Mouse (Mus musculus) heart, embryonic 14.5 days (tissue): ENCODE measurements around the gene Atg16l2. TPM values are rescaled to one million over a fixed set of nuclear protein-coding genes. Genes with fewer than 3 reads are reported as not detected.

Experiments
- ATAC-seq: fragments of 200-750 bp; cut with Nextera tagmentation; 2 replicates; pipeline ENCODE4 v1.8.0; 2017; ENCODE audit warnings: low read depth, moderate TSS enrichment; ENCODE audit not compliant: insufficient number of reproducible peaks, insufficient read depth, low FRiP score
- H3K27ac ChIP-seq, 2 experiments: fragments of 200-500 bp in 1 of 2; fragments of 300-500 bp in 1 of 2; sonication (generic) in 1 of 2; replicated peaks in 1 of 2; 2 replicates each; pipeline ENCODE4 v1.5.1; 2012 to 2014; ENCODE audit warnings: low read depth in 2 of 2, low read length in 2 of 2, control low read depth in 1 of 2, mild to moderate bottlenecking in 1 of 2, mixed read lengths in 1 of 2; ENCODE audit not compliant: control insufficient read depth in 1 of 2, insufficient read depth in 1 of 2
- H3K27me3 ChIP-seq: fragments of 300-500 bp; sonication (generic); 2 replicates; pipeline ENCODE4 v1.6.1; 2014; ENCODE audit warnings: mild to moderate bottlenecking, low read length, control low read depth; ENCODE audit not compliant: control insufficient read depth, insufficient read depth
- H3K36me3 ChIP-seq: fragments of 300-500 bp; sonication (generic); 2 replicates; pipeline ENCODE4 v1.6.1; 2014; ENCODE audit warnings: mild to moderate bottlenecking, control low read depth, low read length, mixed read lengths; ENCODE audit not compliant: control insufficient read depth, insufficient read depth
- H3K4me1 ChIP-seq, 2 experiments: fragments of 200-500 bp in 1 of 2; fragments of 300-500 bp in 1 of 2; sonication (generic) in 1 of 2; 2 replicates each; pipeline ENCODE4 v1.6.1; 2012 to 2014; ENCODE audit warnings: low read length in 2 of 2, control low read depth in 1 of 2, mixed read lengths in 1 of 2; ENCODE audit not compliant: control insufficient read depth in 2 of 2, insufficient read depth in 2 of 2
- H3K4me2 ChIP-seq: fragments of 300-500 bp; sonication (generic); 2 replicates; pipeline ENCODE4 v1.6.1; 2014; ENCODE audit warnings: mild to moderate bottlenecking, low read length
- H3K4me3 ChIP-seq, 2 experiments: fragments of 200-500 bp in 1 of 2; fragments of 300-500 bp in 1 of 2; sonication (generic) in 1 of 2; 2 replicates each; pipeline ENCODE4 v1.5.1; 2012 to 2014; ENCODE audit warnings: low read length in 2 of 2, mild to moderate bottlenecking in 2 of 2, control low read depth in 1 of 2, low read depth in 1 of 2, moderate library complexity in 1 of 2; ENCODE audit not compliant: control insufficient read depth in 1 of 2, insufficient read depth in 1 of 2
- H3K9ac ChIP-seq: fragments of 300-500 bp; sonication (generic); 2 replicates; pipeline ENCODE4 v1.6.1; 2014; ENCODE audit warnings: mild to moderate bottlenecking, low read length
- H3K9me3 ChIP-seq: fragments of 300-500 bp; sonication (generic); 2 replicates; pipeline ENCODE4 v1.6.1; 2016; ENCODE audit warnings: low read length, control low read depth; ENCODE audit not compliant: control insufficient read depth
- WGBS: fragments of 180-500 bp; shearing (Covaris S2); extraction: QIAGEN DNeasy Blood & Tissue Kit; methylation state at CpG from one replicate; pipeline ENCODE4 v1.1.7; 2014; 5-methylcytosine and 5-hydroxymethylcytosine counted together
- polyA plus RNA-seq: library from polyadenylated mRNA; unstranded; fragments of >200 nt; fragmentation: Nextera tagmentation; extraction: Ambion mirVana; gene quantifications from 2 replicates; pipeline ENCODE4 v1.2.1, GENCODE M21; 2014

The Atg16l2 gene
- polyA plus RNA-seq, 1 experiment from 2014 or later: 21.3 TPM

DNA sequence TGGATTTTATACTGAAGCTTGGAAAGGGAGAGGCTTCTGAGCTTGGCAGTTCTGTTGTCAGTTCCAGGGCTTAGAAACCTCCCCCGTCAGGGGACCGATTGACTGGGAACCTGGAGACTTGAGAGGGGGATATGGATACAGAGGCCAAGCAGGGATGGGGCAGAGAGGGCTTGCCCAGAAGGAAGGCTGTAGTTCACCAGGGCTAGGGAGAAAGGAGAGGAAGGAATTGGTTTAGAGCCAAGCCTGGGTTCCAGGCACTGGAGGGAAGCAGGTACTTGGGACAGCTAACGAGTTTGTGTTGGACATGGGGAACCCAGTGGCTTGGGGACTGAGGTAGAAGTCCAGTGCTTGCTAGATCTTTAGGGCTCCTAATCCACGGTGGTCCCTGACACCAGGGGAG, 27.6 kb upstream of the Atg16l2 start:
- Histone ChIP-seq H3K36me3 (no peaks in the 10 kb centered on the region), H3K27ac (no peak overlapping the region), H3K4me3 (no peak overlapping the region), H3K4me2 (no peak overlapping the region), H3K9ac (no peak overlapping the region), H3K9me3 (no peaks in the 10 kb centered on the region), H3K4me1 (peaks cover 15 to 16% of the 10 kb centered on the region in 2 experiments), H3K27me3 (no peaks in the 10 kb centered on the region; the same call in 1 of the 2 replicates)
- WGBS: 80% methylated on average over 4 of the region's 4 CpGs
- no peak for ATAC-seq

DNA sequence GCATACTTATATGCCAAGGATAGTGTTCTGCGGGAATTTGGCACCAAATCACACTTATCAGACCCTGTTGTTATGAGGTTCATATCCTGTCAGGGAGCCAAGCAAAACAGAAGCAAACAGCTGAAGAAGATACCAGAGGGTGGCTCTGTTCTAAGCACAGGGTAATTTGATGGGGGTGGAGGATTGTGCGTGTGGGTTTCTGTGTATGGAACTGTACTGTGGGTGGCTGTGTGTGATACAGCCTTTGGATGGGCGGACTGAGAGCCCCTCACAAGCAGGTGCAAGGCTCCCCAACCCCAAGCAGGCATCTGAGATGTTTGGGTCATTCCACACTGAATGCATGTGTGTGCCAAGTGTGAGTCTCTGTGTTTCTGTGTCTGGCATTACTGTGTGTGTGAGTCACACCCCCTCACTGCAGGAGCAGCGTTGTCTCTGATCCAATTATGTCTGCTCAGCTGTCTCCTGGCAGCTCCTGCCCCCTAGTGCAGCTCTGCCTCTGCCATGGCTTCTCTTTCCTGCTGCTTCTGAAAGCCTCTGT, 26.6 kb upstream of the Atg16l2 start:
- no peaks in the 10 kb centered on the region; the same call in 1 of the 2 replicates for H3K27me3 ChIP-seq
- WGBS: 47% methylated on average over 4 of the region's 4 CpGs
- no peaks in the 10 kb centered on the region for H3K36me3 ChIP-seq
- no peak overlapping the region for H3K9ac ChIP-seq
- no peak for ATAC-seq
- H3K27ac ChIP-seq: no peak overlapping the region
- no peak overlapping the region for H3K4me2 ChIP-seq
- H3K4me3 ChIP-seq: no peak overlapping the region
- H3K4me1 ChIP-seq: peaks cover 15 to 16% of the 10 kb centered on the region in 2 experiments
- H3K9me3 ChIP-seq: no peaks in the 10 kb centered on the region

DNA sequence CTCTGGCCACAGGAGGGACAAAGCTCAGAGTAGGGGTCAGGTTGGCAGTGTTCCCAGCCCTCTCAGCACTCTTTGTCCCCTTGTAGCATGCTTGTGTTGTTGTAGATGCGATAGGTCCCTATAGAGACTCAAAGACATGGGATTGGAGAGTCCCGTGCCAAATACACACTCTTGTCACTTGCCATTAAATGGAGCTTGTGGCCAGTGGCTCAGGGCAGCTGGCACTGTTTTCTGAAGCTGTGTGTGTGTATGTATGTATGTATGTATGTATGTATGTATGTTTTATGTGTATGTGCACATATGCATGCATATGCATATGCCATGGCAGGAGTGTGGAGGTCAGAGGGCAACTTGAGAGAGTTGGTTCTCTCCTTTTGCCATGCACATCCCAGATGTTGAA, 25.7 kb upstream of the Atg16l2 start:
- Histone ChIP-seq H3K9me3 (no peaks in the 10 kb centered on the region), H3K9ac (no peak overlapping the region), H3K36me3 (no peaks in the 10 kb centered on the region), H3K27ac (no peak overlapping the region), H3K4me3 (no peak overlapping the region), H3K4me1 (peaks cover 15 to 16% of the 10 kb centered on the region in 2 experiments), H3K27me3 (no peaks in the 10 kb centered on the region; the same call in 1 of the 2 replicates), H3K4me2 (no peak overlapping the region)
- 82% methylated on average over 2 of the region's 2 CpGs for WGBS
- no peak for ATAC-seq

DNA sequence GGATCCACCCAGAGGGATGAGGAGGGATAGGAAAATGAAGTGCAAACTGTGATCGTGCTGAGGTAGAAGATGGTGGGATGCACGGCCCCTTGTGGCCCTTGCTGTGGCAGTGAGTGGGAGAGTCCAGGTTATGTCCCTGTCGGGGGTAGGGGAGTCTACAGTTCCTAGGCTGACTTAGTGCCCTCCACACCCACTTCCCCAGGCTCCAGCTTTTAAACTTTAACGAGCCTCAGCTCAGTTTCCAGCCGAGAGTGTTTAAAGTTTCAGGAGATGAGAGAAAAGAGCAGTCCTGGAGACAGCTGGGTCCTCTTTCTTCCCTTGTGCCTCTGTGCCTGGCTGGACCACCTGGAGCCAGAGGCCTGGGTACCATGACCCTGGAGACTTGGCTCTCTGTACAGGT, 25.2 kb upstream of the Atg16l2 start:
- H3K4me2 ChIP-seq: no peak overlapping the region
- H3K27me3 ChIP-seq: no peaks in the 10 kb centered on the region; the same call in 1 of the 2 replicates
- H3K4me3 ChIP-seq: no peak overlapping the region
- H3K9me3 ChIP-seq: no peaks in the 10 kb centered on the region
- ATAC-seq: no peak
- H3K36me3 ChIP-seq: no peaks in the 10 kb centered on the region
- H3K27ac ChIP-seq: no peak overlapping the region
- 67% methylated on average over 5 of the region's 5 CpGs for WGBS
- H3K9ac ChIP-seq: no peak overlapping the region
- H3K4me1 ChIP-seq: peaks cover 15 to 16% of the 10 kb centered on the region in 2 experiments

DNA sequence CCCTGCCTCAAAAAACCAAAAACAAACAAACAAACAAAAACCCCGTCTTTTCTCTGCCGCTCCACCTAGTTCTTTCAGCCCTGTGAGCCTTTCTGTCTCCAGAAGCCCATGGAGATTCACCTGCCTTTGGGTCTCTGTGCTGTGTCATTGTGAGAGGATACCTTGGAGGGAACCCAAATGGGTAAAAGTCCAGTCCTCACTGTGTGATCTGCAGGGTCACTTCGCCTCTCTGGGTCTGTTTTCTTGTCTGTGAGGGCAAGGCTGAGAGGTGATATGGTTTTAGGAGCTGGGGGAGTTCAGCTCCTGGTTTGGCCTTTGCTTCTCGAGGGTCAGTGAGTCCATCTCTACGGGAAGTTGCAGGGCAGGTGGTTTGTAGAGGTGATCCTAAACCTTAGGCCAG, 24.0 kb upstream of the Atg16l2 start:
- Histone ChIP-seq H3K27me3 (no peaks in the 10 kb centered on the region; the same call in 1 of the 2 replicates), H3K4me3 (no peak overlapping the region), H3K4me2 (no peak overlapping the region), H3K36me3 (no peaks in the 10 kb centered on the region), H3K9me3 (no peaks in the 10 kb centered on the region), H3K9ac (no peak overlapping the region), H3K27ac (no peak overlapping the region), H3K4me1 (peaks cover 20% of the 10 kb centered on the region in 2 experiments)
- ATAC-seq: no peak
- WGBS: 85% methylated on average over 5 of the region's 5 CpGs

DNA sequence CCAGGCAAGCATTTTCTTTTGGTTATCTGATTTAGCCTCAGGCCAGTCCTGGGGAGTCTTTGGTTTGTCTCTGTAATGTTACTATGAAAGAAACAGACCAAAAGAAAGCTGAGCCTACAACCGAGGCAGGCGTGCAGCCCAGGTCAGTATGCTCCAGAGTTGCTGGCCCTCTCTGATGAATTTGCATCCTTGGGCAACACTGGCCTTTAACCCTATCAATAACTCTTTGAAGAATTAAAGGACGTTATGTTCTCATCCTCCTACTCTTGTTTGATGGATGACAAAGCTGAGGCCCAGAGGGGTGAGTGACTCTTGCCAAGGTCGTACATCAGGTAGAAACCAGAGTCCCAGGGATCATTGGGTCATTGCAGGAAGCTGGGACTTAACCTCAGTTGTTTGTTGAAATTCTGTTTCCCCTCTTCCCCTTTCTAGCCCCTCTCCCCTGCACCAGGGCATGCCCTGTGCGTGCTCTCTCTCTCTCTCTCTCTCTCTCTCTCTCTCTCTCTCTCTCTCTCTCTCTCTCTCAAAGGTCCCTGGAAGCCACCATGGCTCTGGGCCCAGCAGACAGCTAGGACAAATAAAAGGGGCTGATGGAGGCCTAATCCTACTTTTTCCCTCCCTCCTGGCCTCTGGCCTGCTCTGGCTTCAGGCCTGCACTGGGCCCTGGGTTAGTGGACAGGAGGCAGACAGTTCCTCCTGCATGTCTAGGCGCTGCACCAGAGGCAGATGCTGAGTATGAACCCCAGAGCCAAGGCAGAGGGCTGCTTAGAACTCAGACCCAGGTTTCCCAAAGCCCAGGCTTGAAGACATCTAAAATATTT, 22.3 kb upstream of the Atg16l2 start:
- H3K9ac ChIP-seq: no peak overlapping the region
- no peaks in the 10 kb centered on the region for H3K36me3 ChIP-seq
- H3K4me3 ChIP-seq: no peak overlapping the region
- no peak overlapping the region for H3K4me2 ChIP-seq
- H3K27me3 ChIP-seq: no peaks in the 10 kb centered on the region; the same call in 1 of the 2 replicates
- no peak overlapping the region for H3K27ac ChIP-seq
- 72% methylated on average over 6 of the region's 6 CpGs for whole genome bisulfite sequencing
- peaks cover 16 to 19% of the 10 kb centered on the region in 2 experiments for H3K4me1 ChIP-seq
- H3K9me3 ChIP-seq: no peaks in the 10 kb centered on the region
- ATAC-seq: no peak

DNA sequence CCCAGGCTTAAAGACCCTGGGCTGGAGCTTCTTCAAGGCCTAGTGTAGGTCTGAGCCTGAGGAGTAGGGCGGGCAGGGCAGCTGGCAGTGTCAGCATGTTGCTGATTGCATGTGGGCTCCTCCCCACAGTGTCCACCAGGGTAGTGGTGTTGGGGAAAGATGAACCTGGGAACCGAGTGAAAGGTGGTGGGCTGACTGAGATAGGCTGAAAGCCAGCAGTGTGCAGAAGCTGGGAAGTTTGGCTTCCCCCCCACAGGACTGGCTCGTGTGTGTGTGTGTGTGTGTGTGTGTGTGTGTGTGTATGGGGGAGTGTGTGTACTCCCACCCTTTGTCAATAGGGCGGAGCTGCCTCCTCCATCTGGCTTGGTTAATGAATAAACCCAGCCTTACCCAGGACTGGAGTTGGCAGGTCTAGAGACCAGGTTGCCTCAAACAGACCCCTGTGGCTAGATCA, 21.1 kb upstream of the Atg16l2 start:
- H3K9me3 ChIP-seq: no peaks in the 10 kb centered on the region
- WGBS: 66% methylated on average over 4 of the region's 4 CpGs
- peaks cover 14 to 15% of the 10 kb centered on the region in 2 experiments for H3K4me1 ChIP-seq
- no peaks in the 10 kb centered on the region; the same call in 1 of the 2 replicates for H3K27me3 ChIP-seq
- ATAC-seq: no peak
- no peak overlapping the region for H3K27ac ChIP-seq
- H3K4me3 ChIP-seq: no peak overlapping the region; a peak in 1 of 4 replicates
- peak overlapping the region; percentile 99; the same call in 1 of the 2 replicates for H3K4me2 ChIP-seq
- no peak overlapping the region for H3K9ac ChIP-seq
- H3K36me3 ChIP-seq: no peaks in the 10 kb centered on the region
